Mouse (Mus musculus) kidney, adult 8-10 months (tissue): ENCODE results near the gene Anpep.

Experiments
- DNase-seq, 2 experiments: peaks; one replicate each; pipeline ENCODE4 v3.0.0; 2022

Anpep gene

DNA sequence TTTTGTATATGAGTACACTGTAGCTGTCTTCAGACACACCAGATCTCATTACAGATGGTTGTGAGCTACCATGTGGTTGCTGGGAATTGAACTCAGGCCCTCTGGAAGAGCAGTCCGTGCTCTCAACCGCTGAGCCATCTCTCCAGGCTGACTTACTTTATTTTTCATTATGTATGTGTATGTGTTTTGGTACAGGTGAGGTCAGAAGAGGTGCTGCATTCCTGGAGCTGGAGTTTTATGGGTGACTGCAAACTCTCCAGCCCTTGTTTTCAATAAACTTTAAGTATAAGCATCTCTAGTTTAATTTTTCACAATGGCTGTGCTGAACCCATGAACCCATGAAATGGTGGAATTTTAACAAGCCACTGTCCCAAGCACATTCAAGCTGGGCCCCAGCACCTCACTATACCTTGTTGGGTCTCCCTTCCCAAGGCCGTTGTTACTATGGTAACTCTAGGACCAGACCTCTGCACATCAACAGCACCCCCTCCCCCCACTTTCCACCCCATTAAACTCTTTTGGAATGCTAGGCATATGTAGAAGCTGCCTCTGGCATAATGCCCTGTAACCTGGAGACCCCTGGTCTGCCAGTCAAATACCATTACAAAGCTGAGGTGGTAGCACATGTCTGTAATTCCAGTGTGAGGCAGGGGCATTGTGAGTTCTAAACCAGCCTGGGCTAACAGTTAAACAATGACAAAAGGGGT, 5.6 kb upstream of the Anpep start:
- no peak for DNase-seq

DNA sequence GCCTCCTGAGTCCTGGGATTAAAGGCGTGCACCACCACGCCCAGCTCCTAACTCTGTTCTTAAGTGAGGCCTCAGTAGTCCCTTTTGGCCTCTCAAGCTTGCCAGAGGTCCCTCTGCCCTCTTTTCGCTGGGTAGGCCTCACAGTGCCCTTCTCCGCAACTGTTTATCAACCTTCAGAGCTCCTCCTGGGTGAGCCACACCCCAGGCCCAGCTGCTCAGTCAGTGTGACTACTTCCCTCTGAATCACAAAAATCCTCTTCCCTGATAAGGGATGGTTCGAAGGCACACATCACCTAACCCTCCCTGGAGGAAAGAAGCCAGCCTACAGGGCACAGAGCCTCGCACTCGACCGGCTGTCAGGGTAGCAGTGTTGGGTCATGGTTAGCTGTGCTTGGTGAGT, 935 bp upstream of the Anpep start:
- no peak for DNase-seq

DNA sequence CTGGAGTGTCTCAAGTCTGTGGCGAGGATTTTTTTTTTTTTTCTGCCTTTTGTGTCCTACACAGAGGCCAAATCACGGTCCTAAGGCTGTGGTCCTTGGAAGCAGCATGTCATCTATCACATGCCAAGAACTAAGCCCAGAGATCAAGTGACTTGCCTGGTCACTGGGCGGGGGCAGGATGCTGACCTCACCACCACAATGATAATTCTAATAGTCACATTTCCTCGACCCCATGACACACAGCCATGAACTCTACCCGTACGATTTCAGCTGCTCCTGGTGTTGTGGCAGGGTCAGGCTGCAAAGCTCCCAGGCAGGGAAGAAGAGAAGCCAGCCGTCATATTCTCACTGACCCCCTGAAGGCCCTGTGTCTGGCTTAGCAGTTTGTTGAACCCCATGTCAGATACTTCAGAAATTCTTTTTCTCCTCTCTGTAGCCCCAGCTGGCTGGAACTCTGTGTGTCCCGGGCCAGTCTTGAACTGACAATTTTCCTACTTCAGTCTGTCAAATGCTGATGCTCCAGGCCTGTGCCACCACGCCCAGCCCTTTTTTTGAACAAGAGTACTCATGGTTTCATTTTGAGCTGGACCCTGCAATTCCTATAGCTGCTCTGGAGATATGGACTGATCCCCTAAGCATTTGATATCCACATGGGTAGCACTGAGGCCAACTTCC, 1.8 kb downstream of the Anpep start:
- DNase-seq: no peak

DNA sequence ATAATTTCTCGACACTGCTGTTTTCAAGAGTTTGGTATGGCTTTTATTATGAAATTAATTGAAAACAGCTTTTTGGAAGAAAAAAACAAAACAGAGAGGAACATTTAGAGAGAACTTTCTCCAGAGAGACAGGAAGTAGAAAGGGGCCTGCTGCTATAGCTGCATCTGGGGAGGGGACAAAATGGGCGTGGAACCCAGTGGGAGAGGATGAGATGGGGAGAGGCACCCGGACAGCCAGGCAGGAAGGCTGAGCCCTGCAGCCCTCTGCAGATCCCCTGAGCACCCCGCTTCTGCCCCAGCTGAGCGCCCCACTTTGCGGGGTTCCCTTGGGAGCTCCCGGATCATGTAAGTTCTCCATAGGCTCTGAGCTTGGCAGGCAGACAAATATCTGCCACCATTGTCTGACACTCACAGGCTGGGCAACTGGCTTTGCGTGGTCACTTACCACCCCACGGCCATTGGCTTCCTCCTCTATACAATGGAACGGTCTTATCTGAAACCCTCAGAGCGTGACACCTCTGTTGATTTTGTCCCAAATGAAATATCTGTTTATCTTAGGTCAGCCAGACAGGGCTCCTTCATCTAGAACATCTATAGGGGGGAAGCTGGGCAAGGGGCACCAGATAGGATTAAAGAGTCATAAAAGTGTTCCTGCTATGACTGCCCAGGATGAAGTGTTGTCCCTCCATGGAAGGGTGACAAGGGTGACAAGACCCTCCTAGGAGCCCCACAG, 2.5 kb downstream of the Anpep start:
- no peak for DNase-seq

GRCm38 (mm10) chr7:79856305-79856704, 4.6 kb downstream of the Anpep start:
- no peak for DNase-seq

- DNase-seq: no peak
Observed at GRCm38 (mm10) chr7:79847456-79848451, 13.1 kb downstream of the Anpep start.

GRCm38 (mm10) chr7:79846342-79846741, 14.5 kb downstream of the Anpep start:
- DNase-seq: no peak

DNA sequence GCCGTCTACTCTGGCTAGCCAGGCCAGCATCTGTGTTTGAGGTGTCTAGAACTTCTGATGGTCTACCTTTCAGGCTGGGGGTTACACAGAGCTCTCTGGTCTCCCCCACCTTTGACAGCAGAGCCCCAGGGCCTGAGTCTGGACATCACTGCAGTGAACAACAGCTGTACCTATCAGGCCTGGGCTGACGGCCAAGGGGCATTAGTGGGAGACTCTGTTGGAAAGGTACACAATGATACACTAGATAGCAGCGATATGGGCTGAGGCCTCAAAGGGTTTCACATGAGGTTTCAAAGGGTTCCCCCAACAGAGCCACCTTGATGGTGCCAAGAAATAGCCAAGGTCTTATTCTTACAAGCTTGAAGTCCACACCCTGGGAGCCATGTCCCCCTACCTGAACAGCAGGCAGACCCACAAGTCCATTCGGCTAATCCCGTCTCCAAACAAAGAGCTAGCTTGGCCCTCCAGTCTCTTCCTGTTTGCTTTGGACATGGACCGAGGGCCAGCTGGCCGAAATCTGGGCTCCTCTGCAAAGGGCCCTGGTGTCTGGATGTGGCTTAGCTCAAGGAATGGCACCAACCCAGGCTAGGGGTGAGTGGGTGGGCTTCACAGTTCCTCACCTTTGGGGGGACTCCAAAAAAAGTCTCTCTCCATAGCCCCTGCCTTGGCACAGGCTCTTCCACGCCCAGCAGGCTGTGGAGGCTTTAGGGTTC, 16.6 kb downstream of the Anpep start:
- no peak for DNase-seq

- peak; percentile 81 to 82 for DNase-seq
Observed at GRCm38 (mm10) chr7:79842163-79842562, 18.7 kb downstream of the Anpep start.

- DNase-seq: peak; percentile 78 to 87
Observed at GRCm38 (mm10) chr7:79837247-79837646, 23.6 kb downstream of the Anpep start.

- no peak for DNase-seq
Observed at GRCm38 (mm10) chr7:79835196-79835595, 25.7 kb downstream of the Anpep start.

DNA sequence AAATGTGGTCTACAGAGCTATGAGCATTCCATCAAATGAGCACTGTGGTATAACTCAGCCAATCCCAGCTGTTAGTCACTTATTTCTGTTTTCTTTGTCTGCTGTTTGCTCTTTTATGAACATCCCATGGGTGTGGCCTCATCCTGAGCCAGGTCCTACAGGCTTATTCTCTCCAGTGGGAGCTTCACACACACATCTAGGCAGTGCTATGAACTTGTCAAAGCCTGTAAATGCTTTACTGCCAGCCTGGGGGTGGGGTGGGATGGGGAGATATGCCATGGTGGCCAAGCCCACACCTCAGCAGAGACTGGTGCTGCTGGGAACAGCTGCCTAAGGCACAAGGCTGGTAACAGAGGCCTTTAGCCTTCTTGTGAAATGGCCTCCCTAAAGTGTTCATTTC, 27.9 kb downstream of the Anpep start:
- DNase-seq: no peak

DNA sequence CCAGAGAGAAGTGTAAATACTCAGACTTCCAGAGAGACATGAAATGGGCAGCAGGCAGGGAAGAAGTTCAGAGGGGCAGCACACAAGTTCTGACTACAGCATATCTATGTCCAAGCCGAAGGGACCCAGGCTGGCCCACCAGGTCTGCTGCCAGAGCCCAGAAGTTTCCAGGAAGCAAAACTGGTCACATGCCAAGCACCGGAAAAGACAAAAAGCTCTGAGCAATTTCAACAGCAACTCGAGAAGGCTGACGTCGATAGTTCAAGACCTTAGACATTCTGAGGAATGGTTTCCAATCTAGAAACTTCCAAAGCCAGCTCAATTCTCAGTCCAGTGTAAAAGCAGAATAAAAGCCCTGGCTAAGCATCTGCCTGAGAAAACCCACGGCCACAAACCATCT, 29.3 kb downstream of the Anpep start:
- DNase-seq: peak in 1 of 2 experiments; percentile 30

DNA sequence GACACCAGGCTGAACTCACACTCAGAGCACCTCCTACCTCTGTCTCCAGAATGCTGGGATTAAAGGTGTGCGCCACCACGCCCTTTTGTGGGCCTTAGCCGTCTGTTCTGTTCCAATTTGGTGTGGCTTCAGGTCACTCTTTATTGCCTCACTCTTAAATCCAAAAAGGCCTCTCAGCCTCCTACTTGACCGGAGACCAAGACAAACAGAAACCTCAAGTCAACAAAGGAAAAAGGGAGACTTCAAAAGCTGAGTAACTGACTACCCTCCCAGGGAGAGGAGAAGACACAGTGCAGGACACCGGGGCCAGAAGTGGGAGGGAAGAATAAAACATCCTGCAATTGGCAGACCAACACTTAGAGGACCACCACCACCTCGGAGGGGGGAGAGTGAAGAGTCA, 29.7 kb downstream of the Anpep start:
- no peak for DNase-seq

DNA sequence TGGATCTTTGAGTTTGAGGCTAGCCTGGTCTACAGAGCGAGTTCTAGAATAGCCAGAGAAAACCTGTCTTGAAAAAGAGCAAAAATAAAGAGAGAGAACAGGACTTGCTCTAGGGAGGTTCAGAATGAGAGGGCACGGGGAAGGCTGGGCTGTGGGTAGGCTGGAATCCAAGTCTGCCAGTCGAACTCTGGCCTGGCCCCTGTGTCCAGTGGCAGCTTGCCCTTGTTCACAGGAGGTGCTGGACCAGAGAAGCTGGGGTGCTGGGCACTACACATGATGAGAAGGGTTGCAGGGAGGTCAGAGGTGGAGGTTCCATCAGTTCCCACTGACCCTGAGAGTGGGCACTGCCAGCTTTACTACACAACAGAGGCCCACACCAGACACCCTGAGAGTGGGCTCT, 32.5 kb downstream of the Anpep start:
- peak; percentile 75 to 77 for DNase-seq

DNA sequence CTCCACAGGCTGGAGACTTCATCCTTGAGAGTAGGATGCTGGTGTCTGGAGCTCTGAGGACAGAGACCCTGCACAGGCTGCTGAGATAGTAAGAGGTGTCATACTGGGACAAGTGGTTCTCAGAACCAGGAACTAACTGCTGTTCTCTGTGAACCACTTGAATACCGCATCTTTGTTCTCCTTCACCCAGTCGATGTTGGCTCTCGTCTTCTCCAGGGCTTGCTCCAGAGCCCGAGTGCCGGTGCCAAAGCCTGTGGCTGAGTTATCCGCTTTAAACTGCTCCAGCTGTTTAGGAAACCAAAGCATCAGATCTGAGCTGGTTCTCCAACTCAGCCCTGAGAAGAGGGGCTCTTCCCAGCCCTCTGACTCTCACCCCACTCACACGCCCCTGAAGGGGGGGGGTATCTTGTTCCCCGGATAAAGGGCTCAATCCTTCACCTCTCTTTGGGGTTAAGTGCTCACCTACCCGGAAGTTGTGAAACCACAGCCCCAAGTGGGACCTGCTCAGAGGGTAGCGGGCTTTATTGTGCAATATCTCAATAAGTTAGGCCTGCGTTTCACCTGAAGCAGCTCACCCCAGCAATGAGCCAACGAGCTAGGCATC, 38.7 kb downstream of the Anpep start:
- DNase-seq: no peak

- no peak for DNase-seq
Observed at GRCm38 (mm10) chr7:79819996-79820395, 40.9 kb downstream of the Anpep start.

DNA sequence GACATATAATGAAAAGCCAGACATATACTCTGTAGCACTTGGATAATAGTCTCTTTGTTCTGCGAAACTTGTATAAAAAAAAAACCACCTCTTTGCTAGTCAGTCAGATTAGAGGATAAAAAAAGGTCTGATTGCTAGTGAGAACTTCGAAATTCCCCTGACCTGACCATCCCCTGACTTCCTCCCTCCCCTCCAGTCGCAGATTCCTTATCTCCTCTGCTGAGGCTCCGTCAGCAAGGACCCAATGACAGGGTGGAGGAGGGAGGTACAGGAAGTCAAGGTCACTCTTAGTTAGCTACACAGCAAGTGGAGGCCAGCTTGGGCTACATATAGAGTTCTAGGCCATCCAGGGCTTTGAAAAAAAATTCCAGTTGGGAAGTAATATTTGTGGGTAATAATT, 41.3 kb downstream of the Anpep start:
- no peak for DNase-seq

DNA sequence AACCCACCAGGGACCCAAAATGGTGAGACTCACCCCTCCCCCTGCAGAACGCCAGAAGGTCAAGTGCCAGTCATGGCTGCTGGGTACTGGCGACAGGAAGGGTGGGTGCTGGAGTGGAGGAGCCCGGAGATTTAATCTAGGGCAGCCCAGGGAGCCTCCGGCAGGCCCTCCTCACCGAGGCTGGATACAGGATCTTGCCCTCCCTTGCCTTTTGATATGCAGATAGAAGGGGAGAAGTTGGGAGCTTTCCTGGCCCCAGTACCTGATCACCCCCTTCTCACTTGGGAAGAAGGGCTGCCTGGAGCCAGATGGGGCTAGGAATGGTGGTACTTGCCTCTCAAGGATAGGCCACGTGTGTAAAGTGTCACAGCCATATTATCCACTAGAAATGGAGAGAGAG, 42.5 kb downstream of the Anpep start:
- DNase-seq: no peak

GRCm38 (mm10) chr7:79813409-79813808, 47.5 kb downstream of the Anpep start:
- no peak for DNase-seq
